ENCODE assay signal across 11 mouse cellular contexts in the genomic region with DNA sequence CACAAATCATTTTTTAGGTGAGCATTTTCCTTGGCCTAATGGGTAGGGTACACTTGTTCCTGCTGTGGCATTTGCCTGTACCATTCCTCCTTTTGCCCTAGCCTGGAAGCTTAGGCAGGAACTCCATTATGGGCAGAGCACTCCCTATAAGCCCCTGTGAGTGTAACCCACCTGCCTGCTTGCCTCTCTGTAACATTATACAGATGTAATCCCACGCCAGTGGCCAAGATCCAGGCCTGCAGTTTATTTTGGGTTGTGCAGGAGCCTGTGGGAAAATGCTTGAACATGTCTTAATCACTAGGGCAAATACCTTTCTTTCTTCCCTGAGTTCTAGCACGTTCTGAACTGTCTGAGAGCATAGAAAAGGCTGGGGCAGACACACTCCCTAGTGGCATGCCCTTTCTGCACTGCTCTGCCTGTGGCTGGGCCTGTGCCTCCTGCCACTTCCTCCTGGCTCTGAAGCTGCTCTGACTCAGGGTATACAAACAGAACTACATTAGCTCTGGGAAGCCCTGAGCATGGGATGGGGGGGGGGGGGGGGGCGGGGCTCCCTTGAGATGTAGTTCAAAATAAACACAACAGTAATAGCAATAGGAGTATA. TPM values are rescaled to one million over a fixed set of nuclear protein-coding genes. Genes with fewer than 3 reads are reported as not detected.
DNase-seq lines count a peak whose midpoint lies in the region; ATAC-seq lines count a peak whose summit lies in the region.
"Had no signal": no experiment of that assay in that cellular context is flagged by ENCODE, and none has a peak within 500 bp of the region (broad histone marks: within the 10 kb centered on the region; RNA-seq: fewer than 3 reads in every experiment).

No protein-coding gene starts in this region.

- no peak overlapping the region for H3K4me2 ChIP-seq in stomach, embryonic 16.5 days (ENCODE audit: low read depth, low read length)
- no peak overlapping the region for H3K4me2 ChIP-seq in hindbrain, embryonic 14.5 days (replicated peaks)

- H3K4me1 ChIP-seq in stomach, embryonic 16.5 days (ENCODE audit: control insufficient read depth, insufficient read depth, low read length) = peaks cover 18% of the 10 kb centered on the region
- H3K4me1 ChIP-seq in hindbrain, embryonic 14.5 days (replicated peaks; ENCODE audit: control insufficient read depth, insufficient read depth, low read length) = peaks cover 25% of the 10 kb centered on the region

- 19% methylated on average over 3 of the region's 3 CpGs for WGBS in stomach, embryonic 16.5 days
- WGBS in hindbrain, embryonic 14.5 days = 44% methylated on average over 3 of the region's 3 CpGs

- peak; percentile 89 for ATAC-seq in stomach, embryonic 16.5 days (ENCODE audit: insufficient read depth, low FRiP score)
- no peak for ATAC-seq in hindbrain, embryonic 14.5 days (ENCODE audit: low FRiP score)
- ATAC-seq: hindbrain, postnatal 0 days had no signal

- H3K9ac ChIP-seq in stomach, embryonic 16.5 days (ENCODE audit: low read length) = no peak overlapping the region
- H3K9ac ChIP-seq in hindbrain, embryonic 14.5 days = no peak overlapping the region

- H3K4me3 ChIP-seq in stomach, embryonic 16.5 days (replicated peaks; ENCODE audit: low read length) = no peak overlapping the region
- H3K4me3 ChIP-seq in hindbrain, embryonic 14.5 days (replicated peaks; ENCODE audit: low read length) = no peak overlapping the region

- H3K9me3 ChIP-seq in stomach, embryonic 16.5 days (replicated peaks; ENCODE audit: control insufficient read depth, low read length) = no peaks in the 10 kb centered on the region
- no peaks in the 10 kb centered on the region for H3K9me3 ChIP-seq in hindbrain, embryonic 14.5 days (ENCODE audit: control insufficient read depth, low read length)

- H3K36me3 ChIP-seq in stomach, embryonic 16.5 days (ENCODE audit: control insufficient read depth, insufficient read depth, low read length) = peaks cover 2% of the 10 kb centered on the region; the same call in 1 of the 2 replicates
- no peaks in the 10 kb centered on the region for H3K36me3 ChIP-seq in hindbrain, embryonic 14.5 days (replicated peaks; ENCODE audit: control insufficient read depth, insufficient read depth)

- DNase-seq in lung, postnatal 36 days = peak; percentile 39
- DNase-seq in lung, postnatal 14 days = no peak
- DNase-seq in adipocyte (ENCODE audit: low spot score) = peak; percentile 30
- peak; percentile 93 for DNase-seq in fibroblast of lung, adult 2 months (ENCODE audit: low read depth)
- no peak for DNase-seq in hindbrain, embryonic 14.5 days (ENCODE audit: low spot score)
- no peak for DNase-seq in cerebellum, postnatal 25 days
- DNase-seq: cerebellum, postnatal 14 days; liver; thymus, postnatal 4 days had no signal

- peak overlapping the region; percentile 36 for H3K27ac ChIP-seq in stomach, embryonic 16.5 days (ENCODE audit: low read length)
- H3K27ac ChIP-seq in hindbrain, embryonic 14.5 days = no peak overlapping the region
- H3K27ac ChIP-seq: hindbrain, postnatal 0 days had no signal

- H3K27me3 ChIP-seq in stomach, embryonic 16.5 days (ENCODE audit: control insufficient read depth, insufficient read depth, low read length) = no peaks in the 10 kb centered on the region
- H3K27me3 ChIP-seq in hindbrain, embryonic 14.5 days (ENCODE audit: control insufficient read depth, insufficient read depth, low read length) = no peaks in the 10 kb centered on the region

RNA-seq across cellular contexts. Expression of gene Bag3, which starts 29.8 kb away (rescaled TPM):
- 17.4 and 20.8 TPM in 2 replicates for polyA plus RNA-seq in stomach, embryonic 16.5 days (2015; fragmentation: Nextera tagmentation; extraction: Ambion mirVana)
- polyA plus RNA-seq in hindbrain, embryonic 14.5 days (2014; fragmentation: Nextera tagmentation; extraction: Ambion mirVana) = 2.9 and 3.4 TPM in 2 replicates

RNA-seq across cellular contexts. Expression of gene Inpp5f, which starts 57.9 kb away (rescaled TPM):
- polyA plus RNA-seq in stomach, embryonic 16.5 days (2015; fragmentation: Nextera tagmentation; extraction: Ambion mirVana) = 18.5 and 20.2 TPM in 2 replicates
- polyA plus RNA-seq in hindbrain, embryonic 14.5 days (2014; fragmentation: Nextera tagmentation; extraction: Ambion mirVana) = 418 and 450 TPM in 2 replicates

Comparison
In these comparisons a context has a peak if more than half of its experiments do, and no peak if none do; other contexts are left out.
1. DNase-seq: peak in lung, postnatal 36 days (single experiment), adipocyte (single experiment) and fibroblast of lung, adult 2 months (single experiment); none in lung, postnatal 14 days (single experiment), hindbrain, embryonic 14.5 days (single experiment) and cerebellum, postnatal 25 days (0 of 2).
2. RNA of gene Inpp5f, which starts 57.9 kb away (polyA plus RNA-seq): 418 to 450 TPM in hindbrain, embryonic 14.5 days; 18.5 to 20.2 TPM in stomach, embryonic 16.5 days; every median in the first group is over 10 times any median in the second.